In genomic region chr7:141340476-141340875, GRCm38 (mm10) we compare ENCODE assay signal across 14 mouse cellular contexts. TPM values are rescaled to one million over a fixed set of nuclear protein-coding genes. Genes with fewer than 3 reads are reported as not detected.
A peak's percentile ranks its signal among the peaks of the same experiment; 100 is the strongest.
DNase-seq lines count a peak whose midpoint lies in the region; ATAC-seq lines count a peak whose summit lies in the region.
"Had no signal": no experiment of that assay in that cellular context is flagged by ENCODE, and none has a peak within 500 bp of the region (broad histone marks: within the 10 kb centered on the region; RNA-seq: fewer than 3 reads in every experiment).

No protein-coding gene starts in this region.

- ATAC-seq in heart, embryonic 14.5 days (ENCODE audit: insufficient number of reproducible peaks, insufficient read depth, low FRiP score, low read depth): no peak
- ATAC-seq in kidney, embryonic 16.5 days (ENCODE audit: low FRiP score, low TSS enrichment): peak; percentile 50
- ATAC-seq in liver, embryonic 16.5 days (ENCODE audit: low read depth): peak; percentile 79
- peak; percentile 18; the same call in 1 of the 2 replicates for ATAC-seq in stomach, embryonic 16.5 days (ENCODE audit: insufficient read depth, low FRiP score)

- peaks cover 3 to 6% of the 10 kb centered on the region in 2 experiments for H3K4me1 ChIP-seq in heart, embryonic 14.5 days (ENCODE audit: control insufficient read depth in 2 of 2, insufficient read depth in 2 of 2, low read length in 2 of 2)
- H3K4me1 ChIP-seq in kidney, embryonic 16.5 days (ENCODE audit: insufficient read depth, low read length): peaks cover 19% of the 10 kb centered on the region
- peaks cover 14% of the 10 kb centered on the region for H3K4me1 ChIP-seq in liver, embryonic 16.5 days (ENCODE audit: control insufficient read depth, low read depth, low read length)
- H3K4me1 ChIP-seq in stomach, embryonic 16.5 days (ENCODE audit: control insufficient read depth, insufficient read depth, low read length): peaks cover 24% of the 10 kb centered on the region

- H3K27ac ChIP-seq in heart, embryonic 14.5 days (replicated peaks in 1 of 2; ENCODE audit: control insufficient read depth in 1 of 2, insufficient read depth in 1 of 2, low read depth in 2 of 2, low read length in 2 of 2): no peak overlapping the region
- H3K27ac ChIP-seq in kidney, embryonic 16.5 days (ENCODE audit: low read length): peak overlapping the region; percentile 79
- peak overlapping the region; percentile 89 for H3K27ac ChIP-seq in liver, embryonic 16.5 days (ENCODE audit: low read length)
- peak overlapping the region; percentile 90 for H3K27ac ChIP-seq in stomach, embryonic 16.5 days (ENCODE audit: low read length)
- H3K27ac ChIP-seq: limb, embryonic 13.5 days; neural tube, embryonic 13.5 days had no signal

- WGBS in heart, embryonic 14.5 days: 77% methylated on average over 6 of the region's 6 CpGs
- 67% methylated on average over 6 of the region's 6 CpGs for WGBS in kidney, embryonic 16.5 days
- WGBS in liver, embryonic 16.5 days (ENCODE audit: insufficient replicate concordance): 60% methylated on average over 6 of the region's 6 CpGs
- 57% methylated on average over 6 of the region's 6 CpGs for WGBS in stomach, embryonic 16.5 days

- DNase-seq in heart, adult 18-20 months: no peak
- no peak for DNase-seq in thymus, adult 18-20 months
- DNase-seq in cerebellum, postnatal 4 days (ENCODE audit: low spot score in 2 of 2): no peak
- no peak for DNase-seq in left cerebral cortex, postnatal 4 days
- DNase-seq: B cell, adult 2 months had no signal

- no peak overlapping the region for H3K4me3 ChIP-seq in heart, embryonic 14.5 days (ENCODE audit: control insufficient read depth in 1 of 2, insufficient read depth in 1 of 2, low read depth in 1 of 2, low read length in 2 of 2)
- peak overlapping the region; percentile 47; the same call in 1 of the 2 replicates for H3K4me3 ChIP-seq in kidney, embryonic 16.5 days (ENCODE audit: low read length)
- peak overlapping the region; percentile 50 for H3K4me3 ChIP-seq in liver, embryonic 16.5 days (ENCODE audit: low read depth, low read length)
- H3K4me3 ChIP-seq in stomach, embryonic 16.5 days (replicated peaks; ENCODE audit: low read length): peak overlapping the region; percentile 51
- H3K4me3 ChIP-seq: limb, embryonic 13.5 days; neural tube, embryonic 13.5 days had no signal

- H3K27me3 ChIP-seq in heart, embryonic 14.5 days (ENCODE audit: control insufficient read depth, insufficient read depth, low read length): 0 out of 2 replicates have a peak, but pooled peaks cover 3% of the 10 kb centered on the region
- H3K27me3 ChIP-seq in kidney, embryonic 16.5 days (ENCODE audit: insufficient read depth, low read length): no peaks in the 10 kb centered on the region
- H3K27me3 ChIP-seq in liver, embryonic 16.5 days (ENCODE audit: control insufficient read depth, insufficient read depth, low read depth, low read length): no peaks in the 10 kb centered on the region
- no peaks in the 10 kb centered on the region for H3K27me3 ChIP-seq in stomach, embryonic 16.5 days (ENCODE audit: control insufficient read depth, insufficient read depth, low read length)

- no peaks in the 10 kb centered on the region for H3K9me3 ChIP-seq in heart, embryonic 14.5 days (ENCODE audit: control insufficient read depth, low read length)
- no peaks in the 10 kb centered on the region for H3K9me3 ChIP-seq in kidney, embryonic 16.5 days (ENCODE audit: low read length)
- H3K9me3 ChIP-seq in liver, embryonic 16.5 days (replicated peaks; ENCODE audit: control insufficient read depth, low read length): no peaks in the 10 kb centered on the region
- H3K9me3 ChIP-seq in stomach, embryonic 16.5 days (replicated peaks; ENCODE audit: control insufficient read depth, low read length): no peaks in the 10 kb centered on the region
- H3K9me3 ChIP-seq: limb, embryonic 13.5 days; neural tube, embryonic 13.5 days had no signal

- no peak overlapping the region for H3K4me2 ChIP-seq in heart, embryonic 14.5 days (ENCODE audit: low read length)
- peak overlapping the region; percentile 63 for H3K4me2 ChIP-seq in kidney, embryonic 16.5 days (replicated peaks; ENCODE audit: low read depth, low read length)
- H3K4me2 ChIP-seq in liver, embryonic 16.5 days (ENCODE audit: low read depth, low read length): peak overlapping the region; percentile 57
- peak overlapping the region; percentile 55 for H3K4me2 ChIP-seq in stomach, embryonic 16.5 days (ENCODE audit: low read depth, low read length)
- H3K4me2 ChIP-seq: neural tube, embryonic 13.5 days had no signal

- no peaks in the 10 kb centered on the region; the same call in 1 of the 2 replicates for H3K36me3 ChIP-seq in heart, embryonic 14.5 days (ENCODE audit: control insufficient read depth, insufficient read depth, low read length)
- no peaks in the 10 kb centered on the region for H3K36me3 ChIP-seq in kidney, embryonic 16.5 days (ENCODE audit: insufficient read depth, low read length)
- H3K36me3 ChIP-seq in liver, embryonic 16.5 days (ENCODE audit: control insufficient read depth, insufficient read depth): no peaks in the 10 kb centered on the region
- H3K36me3 ChIP-seq in stomach, embryonic 16.5 days (ENCODE audit: control insufficient read depth, insufficient read depth, low read length): no peaks in the 10 kb centered on the region

- intact Hi-C loops in left cerebral cortex, postnatal 4 days (cut with DNase I): no loop called here

- peak overlapping the region; percentile 25; the same call in 1 of the 2 replicates for H3K9ac ChIP-seq in heart, embryonic 14.5 days (ENCODE audit: low read length)
- peak overlapping the region; percentile 73 for H3K9ac ChIP-seq in kidney, embryonic 16.5 days (replicated peaks; ENCODE audit: low read length)
- peak overlapping the region; percentile 10 for H3K9ac ChIP-seq in liver, embryonic 16.5 days (ENCODE audit: low read depth, low read length)
- H3K9ac ChIP-seq in stomach, embryonic 16.5 days (ENCODE audit: low read length): peak overlapping the region; percentile 79
- H3K9ac ChIP-seq: limb, embryonic 13.5 days; neural tube, embryonic 13.5 days had no signal

RNA-seq across cellular contexts. Expression of gene Eps8l2, which starts 1.8 kb away (rescaled TPM):
- 0.76 TPM in 1 of 2 replicates, not detected in the other for polyA plus RNA-seq in heart, embryonic 14.5 days (2014; fragmentation: Nextera tagmentation; extraction: Ambion mirVana)
- 1 to 10 TPM; 1.7 to 3.0 TPM for total RNA-seq in heart, adult 18-20 months (2021)
- 59.4 and 62.9 TPM in 2 replicates for polyA plus RNA-seq in kidney, embryonic 16.5 days (2015; fragmentation: Nextera tagmentation; extraction: Ambion mirVana)
- 26.0 and 34.0 TPM in 2 replicates for polyA plus RNA-seq in liver, embryonic 16.5 days (2015; fragmentation: Nextera tagmentation; extraction: Ambion mirVana)
- 79.4 and 108 TPM in 2 replicates for polyA plus RNA-seq in stomach, embryonic 16.5 days (2015; fragmentation: Nextera tagmentation; extraction: Ambion mirVana)
- total RNA-seq in left cerebral cortex, postnatal 4 days (2021): under 1 TPM; 0.86 to 0.97 TPM

RNA-seq across cellular contexts. Expression of gene Tmem80, which starts 12.9 kb away (rescaled TPM):
- 17.6 and 22.2 TPM in 2 replicates for polyA plus RNA-seq in heart, embryonic 14.5 days (2014; fragmentation: Nextera tagmentation; extraction: Ambion mirVana)
- total RNA-seq in heart, adult 18-20 months (2021): 10 to 100 TPM; 14.6 to 15.7 TPM
- polyA plus RNA-seq in kidney, embryonic 16.5 days (2015; fragmentation: Nextera tagmentation; extraction: Ambion mirVana): 49.3 and 59.8 TPM in 2 replicates
- 13.9 and 16.7 TPM in 2 replicates for polyA plus RNA-seq in liver, embryonic 16.5 days (2015; fragmentation: Nextera tagmentation; extraction: Ambion mirVana)
- 35.9 and 36.5 TPM in 2 replicates for polyA plus RNA-seq in stomach, embryonic 16.5 days (2015; fragmentation: Nextera tagmentation; extraction: Ambion mirVana)
- 10 to 100 TPM; 21.1 to 21.9 TPM for total RNA-seq in left cerebral cortex, postnatal 4 days (2021)

RNA-seq across cellular contexts. Expression of gene Deaf1, which starts 13.0 kb away (rescaled TPM):
- polyA plus RNA-seq in heart, embryonic 14.5 days (2014; fragmentation: Nextera tagmentation; extraction: Ambion mirVana): 36.9 and 42.1 TPM in 2 replicates
- 10 to 100 TPM; 11.7 to 12.6 TPM for total RNA-seq in heart, adult 18-20 months (2021)
- 77.4 and 87.5 TPM in 2 replicates for polyA plus RNA-seq in kidney, embryonic 16.5 days (2015; fragmentation: Nextera tagmentation; extraction: Ambion mirVana)
- 11.6 and 13.6 TPM in 2 replicates for polyA plus RNA-seq in liver, embryonic 16.5 days (2015; fragmentation: Nextera tagmentation; extraction: Ambion mirVana)
- polyA plus RNA-seq in stomach, embryonic 16.5 days (2015; fragmentation: Nextera tagmentation; extraction: Ambion mirVana): 61.3 and 64.3 TPM in 2 replicates
- total RNA-seq in left cerebral cortex, postnatal 4 days (2021): 100 to 1,000 TPM; 246 to 267 TPM

RNA-seq across cellular contexts. Expression of gene Drd4, which starts 48.7 kb away (rescaled TPM):
- not detected in 2 replicates for polyA plus RNA-seq in heart, embryonic 14.5 days (2014; fragmentation: Nextera tagmentation; extraction: Ambion mirVana)
- total RNA-seq in heart, adult 18-20 months (2021): not detected
- 1.3 and 1.5 TPM in 2 replicates for polyA plus RNA-seq in kidney, embryonic 16.5 days (2015; fragmentation: Nextera tagmentation; extraction: Ambion mirVana)
- polyA plus RNA-seq in liver, embryonic 16.5 days (2015; fragmentation: Nextera tagmentation; extraction: Ambion mirVana): not detected in 2 replicates
- polyA plus RNA-seq in stomach, embryonic 16.5 days (2015; fragmentation: Nextera tagmentation; extraction: Ambion mirVana): 0.18 TPM in 1 of 2 replicates, not detected in the other
- under 1 TPM; 0.48 to 0.54 TPM for total RNA-seq in left cerebral cortex, postnatal 4 days (2021)
- total RNA-seq: gastrocnemius, adult 18-20 months; heart, postnatal 25 days; layer of hippocampus, adult 18-20 months had no signal

RNA-seq across cellular contexts. Expression of gene Taldo1, which starts 51.5 kb away (rescaled TPM):
- 216 and 221 TPM in 2 replicates for polyA plus RNA-seq in heart, embryonic 14.5 days (2014; fragmentation: Nextera tagmentation; extraction: Ambion mirVana)
- 100 to 1,000 TPM; 106 to 141 TPM for total RNA-seq in heart, adult 18-20 months (2021)
- polyA plus RNA-seq in kidney, embryonic 16.5 days (2015; fragmentation: Nextera tagmentation; extraction: Ambion mirVana): 371 and 374 TPM in 2 replicates
- 373 and 397 TPM in 2 replicates for polyA plus RNA-seq in liver, embryonic 16.5 days (2015; fragmentation: Nextera tagmentation; extraction: Ambion mirVana)
- polyA plus RNA-seq in stomach, embryonic 16.5 days (2015; fragmentation: Nextera tagmentation; extraction: Ambion mirVana): 399 and 400 TPM in 2 replicates
- total RNA-seq in left cerebral cortex, postnatal 4 days (2021): 100 to 1,000 TPM; 146 to 152 TPM

Comparison
In these comparisons a context has a peak if more than half of its experiments do, and no peak if none do; other contexts are left out.
1. H3K27ac ChIP-seq: peak in kidney, embryonic 16.5 days (single experiment), liver, embryonic 16.5 days (single experiment) and stomach, embryonic 16.5 days (single experiment); none in heart, embryonic 14.5 days (0 of 2).
2. H3K4me3 ChIP-seq: peak in kidney, embryonic 16.5 days (single experiment), liver, embryonic 16.5 days (single experiment) and stomach, embryonic 16.5 days (single experiment); none in heart, embryonic 14.5 days (0 of 2).
3. H3K9ac ChIP-seq: peak in every context shown above with its lines; median percentile 79 in stomach, embryonic 16.5 days; 73 in kidney, embryonic 16.5 days; 25 in heart, embryonic 14.5 days; 10 in liver, embryonic 16.5 days.
4. RNA of gene Eps8l2, which starts 1.8 kb away (polyA plus RNA-seq): 79.4 to 108 TPM in stomach, embryonic 16.5 days, 59.4 to 62.9 TPM in kidney, embryonic 16.5 days and 26.0 to 34.0 TPM in liver, embryonic 16.5 days; 0.76 TPM in heart, embryonic 14.5 days; every median in the first group is over 10 times any median in the second.